Mouse (Mus musculus) cerebellum, adult (tissue): ENCODE measurements at regions not wholly inside any gene's neighbourhood (a gene's known extent, or its start where the extent isn't known, plus 50 kb on each side); places are given as distances from the start of the nearest gene placed in this dataset.

Source experiments
- ATAC-seq: cut with Nextera tagmentation; 2 replicates; pipeline ENCODE4 v1.9.2; 2017; ENCODE audit warnings: mild to moderate bottlenecking, moderate library complexity, mixed read lengths; ENCODE audit not compliant: insufficient number of reproducible peaks, low FRiP score, low TSS enrichment

DNA sequence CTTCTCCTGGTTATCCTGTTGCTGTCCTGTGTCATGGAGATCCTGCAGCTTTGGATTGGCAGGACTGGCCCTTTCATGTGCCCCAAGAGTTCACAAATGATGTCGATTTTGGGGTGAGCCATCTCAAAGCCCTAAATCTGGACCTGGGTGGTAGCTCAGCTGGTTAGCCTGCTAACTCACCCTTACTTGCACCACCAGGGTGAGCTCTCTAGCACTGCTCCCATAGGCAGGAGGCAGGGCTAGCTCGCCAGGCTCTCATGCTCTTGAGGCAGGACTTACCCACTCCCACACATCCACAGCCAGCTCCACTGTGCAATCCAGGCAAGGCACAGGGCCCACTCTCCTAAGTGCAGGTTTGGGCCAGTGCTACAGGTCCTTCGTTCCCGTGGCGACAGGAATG, 605.5 kb upstream of the Nrp1 start:
- ATAC-seq, result no peak

DNA sequence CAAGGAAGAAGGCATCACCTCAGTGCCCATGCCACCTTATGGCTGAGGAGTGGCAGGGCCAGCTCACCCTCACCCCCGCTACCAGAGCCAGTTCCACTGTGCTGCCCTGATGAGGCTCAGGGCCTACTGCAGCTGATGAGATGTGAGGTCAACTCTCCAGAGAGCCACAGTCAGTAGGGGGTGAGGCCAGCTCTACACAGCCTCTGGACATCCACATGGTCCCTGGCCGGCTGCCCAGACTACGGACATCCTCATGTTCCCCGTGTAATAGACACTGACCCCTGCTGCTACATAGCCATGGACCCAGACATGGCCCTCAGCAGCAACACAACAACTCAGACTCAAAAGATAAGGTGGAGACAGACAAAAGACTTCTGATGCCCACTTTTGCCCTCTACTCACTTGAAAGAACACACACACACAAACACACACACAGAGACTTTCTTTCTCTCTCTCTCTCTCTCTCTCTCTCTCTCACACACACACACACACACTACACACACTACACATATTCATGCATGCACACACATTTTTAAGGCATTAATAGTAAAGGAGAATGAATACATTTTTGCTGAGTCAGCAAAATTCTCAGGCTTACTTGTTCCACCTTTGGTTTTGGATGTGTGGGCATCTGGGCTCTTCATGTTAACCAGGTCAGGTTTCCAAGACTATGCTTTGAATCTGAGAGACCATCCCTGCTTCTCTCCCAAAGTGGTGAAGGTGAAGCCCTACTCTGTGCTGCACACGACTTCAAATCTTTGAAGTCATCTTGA, 604.4 kb upstream of the Nrp1 start:
- ATAC-seq, result no peak

DNA sequence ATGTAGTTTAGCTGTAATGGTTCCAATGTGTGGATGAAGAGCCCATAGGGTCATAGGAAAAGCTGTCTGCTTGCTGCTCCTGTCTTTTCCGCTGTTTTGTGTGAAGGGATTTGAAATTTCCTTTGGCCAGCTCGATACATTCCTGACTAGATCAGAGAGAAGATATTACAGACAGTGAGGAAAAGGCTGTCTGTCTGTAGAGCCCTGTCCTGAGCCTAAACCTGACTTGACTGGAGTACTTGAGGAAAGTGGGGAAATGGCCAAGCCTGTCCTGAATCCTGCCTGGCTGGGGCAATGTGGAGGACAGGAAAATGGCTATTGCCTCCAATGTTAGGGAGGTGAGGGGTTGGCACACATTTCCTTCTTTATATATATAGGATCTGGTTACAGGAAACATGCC, 601.0 kb upstream of the Nrp1 start:
- ATAC-seq, result no peak

DNA sequence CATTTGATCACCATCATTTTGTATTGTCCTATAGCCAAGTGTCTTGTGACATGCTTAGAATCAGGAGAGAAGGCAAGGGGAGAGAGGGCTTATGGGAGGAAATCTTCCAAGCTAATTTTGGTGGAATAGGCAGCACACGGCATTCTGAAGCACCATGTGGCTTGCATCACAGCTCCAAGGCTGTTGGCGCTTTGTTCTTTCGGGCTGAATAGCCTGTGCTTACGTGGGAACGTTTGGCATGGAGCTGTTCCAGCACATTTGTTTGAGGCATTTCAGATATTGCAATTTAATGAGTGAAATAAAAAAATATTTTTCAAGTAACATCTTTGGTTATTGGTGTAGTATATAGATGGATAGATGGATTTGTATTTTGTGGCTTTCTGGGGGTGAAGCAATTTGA, 598.5 kb upstream of the Nrp1 start:
- no peak for ATAC-seq

DNA sequence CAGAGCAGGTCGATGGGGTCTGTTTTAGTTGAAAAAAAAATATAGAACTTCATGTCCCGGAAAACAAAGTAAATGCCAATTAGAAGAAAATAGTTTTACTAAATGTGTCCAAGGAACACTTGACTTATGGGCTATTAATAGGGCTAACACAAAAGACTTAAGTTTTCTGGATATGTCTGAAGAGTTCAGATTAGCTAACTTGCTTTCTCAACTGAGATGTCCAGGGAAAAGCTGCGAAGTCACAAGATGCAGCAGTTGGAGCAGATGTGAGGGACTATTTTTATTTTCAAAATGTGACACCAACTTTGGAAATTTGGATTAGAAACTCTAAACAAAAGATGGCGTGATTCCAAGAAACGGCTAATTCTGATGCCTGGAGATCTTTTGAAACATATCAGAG, 593.2 kb upstream of the Nrp1 start:
- ATAC-seq, result no peak

DNA sequence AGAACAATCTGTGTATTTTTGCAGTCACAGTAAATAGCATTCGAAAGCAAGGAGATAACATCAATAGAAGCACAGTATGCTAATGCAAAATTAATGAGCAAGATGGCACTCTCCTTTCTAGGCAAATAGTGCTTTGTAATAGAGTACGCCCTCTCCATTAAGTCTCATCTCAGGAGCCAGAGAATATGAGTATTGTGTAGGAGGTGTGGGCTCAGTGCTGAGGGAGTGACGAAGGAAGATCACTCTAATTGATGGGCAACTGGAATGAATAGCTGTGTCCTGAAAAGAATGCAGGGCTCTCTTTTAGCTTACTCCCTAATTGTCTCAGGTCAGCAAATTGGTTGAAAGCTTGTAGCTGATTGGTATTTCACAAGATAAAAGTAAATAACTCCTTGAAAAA, 590.1 kb upstream of the Nrp1 start:
- ATAC-seq, result no peak

DNA sequence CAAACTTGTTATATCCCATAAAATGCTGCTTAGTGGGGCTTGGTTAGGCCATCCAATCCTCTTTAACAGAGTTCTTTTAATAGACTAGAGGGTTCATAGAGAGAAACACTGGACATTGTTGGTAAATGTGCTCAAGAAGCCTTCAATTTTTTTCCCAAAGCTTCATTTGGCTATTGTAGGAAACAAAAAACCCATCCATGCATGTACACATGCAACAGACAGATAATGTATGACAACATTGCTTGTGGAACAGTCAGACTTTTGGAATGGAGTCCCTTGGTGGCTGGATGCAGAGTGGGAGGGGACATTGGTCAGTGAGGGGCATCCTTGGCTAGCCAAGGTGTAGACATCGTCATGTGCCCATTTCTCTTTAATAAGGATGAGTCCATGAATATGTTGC, 588.8 kb upstream of the Nrp1 start:
- no peak for ATAC-seq

DNA sequence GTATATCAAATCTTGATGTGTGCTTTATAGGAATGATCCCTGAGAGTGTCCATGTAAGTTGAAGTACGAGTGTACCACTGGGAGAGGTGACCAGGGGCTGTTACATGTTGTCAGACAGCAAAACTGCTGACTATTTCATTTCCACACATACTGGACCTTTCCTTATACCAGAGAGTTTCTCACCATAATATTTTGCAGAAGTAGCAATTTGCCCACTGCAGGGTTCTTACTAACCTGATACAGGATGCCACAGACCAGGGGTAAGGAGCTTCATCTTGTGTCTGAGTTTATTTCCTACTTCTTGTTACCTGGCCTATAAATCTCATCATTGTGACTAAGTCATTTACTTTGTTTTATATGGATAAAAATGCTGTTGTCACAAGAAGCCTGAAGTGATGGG, 586.6 kb upstream of the Nrp1 start:
- no peak for ATAC-seq

DNA sequence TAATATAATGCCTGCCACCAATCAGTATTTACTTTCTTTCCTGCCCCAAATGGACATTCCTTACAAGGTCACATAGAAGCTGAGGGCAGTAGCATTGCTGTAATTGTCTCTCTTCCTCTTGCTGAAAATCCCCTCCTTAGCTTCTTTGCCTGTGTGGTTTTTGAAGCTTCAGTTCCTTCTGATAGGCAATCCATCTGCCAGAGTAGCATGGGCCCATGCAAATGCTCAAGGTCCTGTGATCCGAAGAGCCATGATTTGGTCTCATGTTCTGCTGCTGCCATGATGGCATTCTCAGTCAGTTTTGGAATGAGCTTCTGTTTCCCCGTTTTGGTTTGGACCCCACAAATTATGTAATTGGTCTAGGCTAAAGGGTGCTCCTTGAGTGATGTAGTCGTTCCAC, 586.0 kb upstream of the Nrp1 start:
- no peak for ATAC-seq

DNA sequence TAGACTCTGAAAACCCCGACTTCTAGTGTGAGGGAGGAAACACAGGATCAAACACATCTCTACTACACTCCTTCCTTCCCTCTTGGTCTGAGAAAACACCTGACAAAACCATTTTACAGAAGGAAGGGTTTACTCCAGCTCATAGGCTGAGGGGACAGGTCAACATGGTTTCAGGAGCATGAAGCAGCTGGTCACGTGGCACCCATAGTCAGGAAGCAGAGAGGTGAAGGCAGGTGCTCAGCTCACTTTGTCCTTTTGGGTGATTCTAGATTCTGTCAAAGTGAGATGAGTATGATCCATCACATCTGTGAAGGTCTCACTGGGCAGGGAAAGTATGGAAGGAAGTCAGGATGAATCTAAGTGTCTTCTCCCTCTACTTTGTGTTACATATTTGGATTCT, 585.5 kb upstream of the Nrp1 start:
- no peak for ATAC-seq

DNA sequence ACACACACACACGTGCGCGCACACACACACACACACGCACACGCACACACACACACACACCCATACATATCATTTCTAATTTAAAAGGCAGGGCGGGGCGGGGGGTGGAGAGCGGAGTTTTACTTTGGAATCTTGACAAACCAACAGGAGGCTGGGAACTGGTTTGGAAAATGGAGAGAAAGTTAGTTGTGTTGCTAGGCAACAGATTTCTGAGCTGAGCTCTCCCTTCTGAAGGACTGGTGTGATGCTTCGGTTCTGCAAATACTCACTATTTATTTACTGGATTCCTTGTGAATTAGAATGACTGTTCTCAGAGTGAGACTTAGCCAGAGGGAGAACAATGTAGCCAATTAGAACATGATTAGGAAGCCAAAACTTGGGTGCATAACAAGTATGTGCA, 583.8 kb upstream of the Nrp1 start:
- ATAC-seq, result no peak

DNA sequence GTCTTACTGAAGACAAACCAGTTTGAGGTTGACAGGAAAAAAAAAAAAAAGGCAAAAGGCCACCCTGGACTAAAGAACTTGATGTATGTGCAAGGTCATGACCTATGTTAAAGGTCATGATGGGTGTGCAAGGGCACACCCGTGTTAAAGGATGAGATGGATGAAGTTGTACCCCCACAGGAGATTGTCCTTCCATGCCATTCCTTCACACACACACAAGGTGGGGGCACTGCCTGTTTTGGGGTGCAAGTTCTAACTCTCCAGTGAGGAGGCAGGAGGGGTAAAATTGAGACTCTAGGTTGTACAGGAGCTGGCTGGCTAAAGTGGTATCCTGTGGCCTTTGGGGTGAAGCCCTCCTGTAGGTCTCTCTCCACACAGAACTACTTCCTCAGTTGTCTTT, 583.2 kb upstream of the Nrp1 start:
- ATAC-seq, result no peak

DNA sequence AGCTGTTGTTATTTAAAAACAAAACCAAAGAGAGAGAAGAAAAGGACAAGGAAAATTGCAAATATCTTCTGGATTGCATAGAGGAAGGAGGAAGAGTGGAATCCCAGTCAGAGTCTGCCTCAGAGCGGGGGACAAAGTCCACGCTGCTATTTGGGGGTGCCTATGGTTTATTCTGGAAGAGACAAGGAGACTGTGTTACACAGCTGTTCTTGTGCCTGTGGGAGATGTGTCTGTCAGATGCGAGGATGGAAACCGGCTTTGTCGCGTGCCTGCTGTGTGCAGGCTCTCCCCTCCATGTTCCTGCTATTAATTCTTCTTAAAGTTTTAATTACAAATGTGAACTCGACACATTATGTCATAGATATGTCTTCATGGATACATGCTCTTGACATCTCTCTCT, 582.7 kb upstream of the Nrp1 start:
- ATAC-seq, result no peak

DNA sequence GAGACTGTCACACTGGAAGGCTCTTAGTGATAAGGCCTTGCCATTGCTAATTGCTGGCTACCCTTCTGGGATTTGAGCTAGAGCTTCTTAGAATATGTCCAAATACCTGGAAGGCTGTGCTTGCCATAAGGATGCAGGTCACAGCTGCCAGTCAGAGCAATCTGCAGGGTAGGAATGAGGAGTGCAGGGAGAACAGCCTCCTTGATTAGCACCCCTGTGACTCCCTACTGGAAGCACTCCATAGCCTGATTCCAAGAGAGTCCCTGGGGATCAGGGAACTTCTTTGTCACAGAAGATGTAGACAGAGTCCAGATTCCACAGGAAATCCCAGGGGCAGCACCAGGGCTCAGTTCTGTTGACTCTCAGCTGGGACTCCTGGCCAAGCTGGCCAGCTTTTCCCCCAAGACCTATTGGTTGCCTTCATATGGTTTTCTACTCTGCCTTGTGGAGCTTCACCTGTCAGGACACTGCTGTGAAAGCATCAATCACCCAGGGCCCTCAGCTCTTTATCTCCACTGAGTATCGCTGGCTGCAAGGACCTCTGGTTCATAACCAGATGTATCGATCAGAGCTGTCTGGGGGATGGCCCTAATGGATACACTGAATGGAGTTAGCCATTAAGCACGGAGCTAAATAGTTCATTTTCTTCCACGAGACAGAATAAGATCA, 579.9 kb upstream of the Nrp1 start:
- ATAC-seq, result no peak

DNA sequence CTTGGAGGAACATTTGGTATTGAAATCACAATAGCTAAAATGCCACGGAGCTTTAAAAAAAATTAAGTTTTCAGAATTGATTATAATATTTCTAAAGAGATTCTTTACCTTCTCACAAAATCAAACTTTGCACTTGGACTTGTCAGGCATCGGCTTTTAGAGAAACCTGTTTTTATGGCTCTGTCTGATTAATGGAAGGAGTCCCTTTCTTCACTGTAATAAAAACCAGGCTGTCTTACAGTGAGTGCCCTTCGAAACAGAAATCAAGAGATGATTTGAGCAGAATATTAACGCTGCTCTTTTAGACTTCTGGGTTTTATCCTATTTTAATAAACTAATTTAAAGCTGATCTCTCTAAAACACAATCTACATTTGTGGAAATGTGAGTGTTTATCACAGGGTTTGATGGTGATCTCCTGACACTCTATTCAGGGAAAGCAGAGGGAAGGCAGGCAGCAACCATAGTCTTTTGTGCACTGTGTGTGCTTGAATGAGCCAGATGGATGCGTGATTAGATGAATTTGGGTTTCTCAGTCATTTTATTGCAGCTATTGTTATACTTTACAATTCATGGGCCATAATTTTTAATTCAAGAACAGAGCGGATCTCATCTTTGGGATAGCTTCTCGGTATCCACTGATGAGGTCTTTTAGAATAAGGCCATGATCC, 579.2 kb upstream of the Nrp1 start:
- ATAC-seq, result no peak

DNA sequence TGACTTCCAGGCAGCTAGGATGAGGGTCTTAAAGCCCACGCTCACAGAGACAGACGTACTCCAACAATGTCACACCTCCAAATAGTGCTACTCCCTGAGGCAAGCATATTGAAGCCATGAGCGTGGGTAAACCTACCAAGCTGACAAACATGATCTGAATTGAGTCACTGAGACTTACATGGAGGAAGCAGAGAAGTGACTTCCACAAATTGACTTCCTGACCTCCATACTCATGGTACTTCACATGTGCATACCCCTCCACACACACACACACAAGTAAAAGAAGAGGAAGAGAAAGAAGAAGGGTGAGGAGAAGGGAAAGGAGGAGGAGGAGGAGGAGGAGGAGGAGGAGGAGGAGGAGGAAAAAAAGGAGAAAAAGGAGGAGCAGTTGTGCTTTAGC, 577.8 kb upstream of the Nrp1 start:
- ATAC-seq, result no peak

DNA sequence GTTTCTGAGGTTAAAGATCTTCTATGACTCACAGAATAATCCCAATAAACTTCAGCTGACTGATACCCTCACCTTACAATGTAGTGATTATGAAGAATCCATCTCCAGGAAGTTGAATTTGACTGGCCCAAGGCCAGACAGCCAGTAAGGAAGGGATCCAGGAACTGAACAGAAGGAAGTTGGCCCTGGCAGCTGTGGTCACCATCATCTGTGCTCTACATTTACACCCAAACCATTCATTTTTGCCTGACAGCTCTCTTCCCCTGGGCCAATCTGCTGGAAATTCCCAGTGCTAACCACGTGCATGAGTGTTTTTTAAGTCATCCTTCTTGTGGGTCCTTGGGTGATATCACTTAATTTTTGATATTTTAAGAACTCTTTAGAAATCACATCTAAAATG, 577.4 kb upstream of the Nrp1 start:
- ATAC-seq, result no peak

DNA sequence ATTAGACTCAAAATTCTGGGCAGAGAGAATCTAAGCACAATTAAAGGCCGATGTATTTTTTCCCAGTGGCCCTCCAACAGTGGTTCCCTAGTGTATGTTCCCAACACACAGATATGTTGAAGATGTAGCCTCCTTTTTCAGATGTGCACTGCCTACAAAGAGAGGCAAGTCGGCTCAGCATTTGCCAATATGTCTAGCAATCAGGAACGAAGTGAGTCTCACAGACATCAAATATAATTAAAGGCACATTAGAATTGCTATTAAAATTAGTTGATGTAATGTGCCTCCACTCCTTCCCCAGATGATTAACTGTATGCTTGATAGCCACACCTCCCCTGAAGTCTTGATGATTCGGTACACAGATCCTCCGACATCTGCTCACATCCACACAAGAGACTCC, 565.8 kb upstream of the Nrp1 start:
- no peak for ATAC-seq

DNA sequence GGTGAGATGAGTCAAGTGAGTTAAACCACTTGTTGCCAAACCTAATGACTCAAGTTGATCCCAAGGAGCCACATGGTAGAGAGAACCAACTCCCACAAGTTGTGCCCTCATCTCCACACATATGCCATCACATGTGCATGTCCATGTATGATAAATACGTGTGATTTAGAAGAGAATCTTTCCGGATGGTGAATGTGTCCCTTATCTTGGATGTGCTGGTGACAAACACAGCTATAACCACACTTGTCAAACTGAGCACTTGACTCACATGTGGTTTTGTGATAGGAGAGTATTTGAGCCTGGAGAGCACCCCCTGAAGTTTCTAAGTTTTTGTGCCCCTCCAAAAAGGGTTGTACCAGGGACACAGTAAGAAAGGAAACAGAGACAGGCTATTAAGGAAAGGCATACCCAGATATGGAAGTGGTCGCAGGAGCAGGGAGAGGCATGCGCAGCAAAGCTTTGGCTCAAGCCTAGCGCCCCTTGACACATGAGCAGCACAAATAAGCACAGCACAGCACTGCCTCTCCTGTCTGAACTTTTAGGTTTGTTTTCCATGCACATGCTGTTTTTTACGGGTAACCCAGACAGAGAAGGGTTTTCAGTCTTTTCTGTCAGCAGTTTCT, 558.4 kb upstream of the Nrp1 start:
- ATAC-seq, result no peak

DNA sequence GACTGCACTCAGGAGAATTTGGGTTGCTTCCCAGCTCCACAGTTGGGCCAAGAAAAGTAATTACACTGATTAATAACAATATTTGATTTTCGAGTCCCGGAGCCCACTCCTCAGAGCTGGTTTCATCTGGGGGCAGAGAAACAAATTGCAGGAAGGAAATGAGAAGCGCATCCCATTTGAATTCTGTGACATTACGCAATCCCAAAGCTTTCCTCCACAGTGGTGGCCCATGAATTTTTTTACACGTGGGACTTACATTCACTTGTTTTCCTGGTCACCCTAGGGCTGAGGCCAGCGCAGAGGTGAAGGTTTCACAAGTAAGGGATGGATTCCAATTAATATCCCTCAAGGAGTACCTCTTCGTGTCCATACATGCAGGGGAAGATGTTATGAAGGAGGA, 556.3 kb upstream of the Nrp1 start:
- no peak for ATAC-seq

DNA sequence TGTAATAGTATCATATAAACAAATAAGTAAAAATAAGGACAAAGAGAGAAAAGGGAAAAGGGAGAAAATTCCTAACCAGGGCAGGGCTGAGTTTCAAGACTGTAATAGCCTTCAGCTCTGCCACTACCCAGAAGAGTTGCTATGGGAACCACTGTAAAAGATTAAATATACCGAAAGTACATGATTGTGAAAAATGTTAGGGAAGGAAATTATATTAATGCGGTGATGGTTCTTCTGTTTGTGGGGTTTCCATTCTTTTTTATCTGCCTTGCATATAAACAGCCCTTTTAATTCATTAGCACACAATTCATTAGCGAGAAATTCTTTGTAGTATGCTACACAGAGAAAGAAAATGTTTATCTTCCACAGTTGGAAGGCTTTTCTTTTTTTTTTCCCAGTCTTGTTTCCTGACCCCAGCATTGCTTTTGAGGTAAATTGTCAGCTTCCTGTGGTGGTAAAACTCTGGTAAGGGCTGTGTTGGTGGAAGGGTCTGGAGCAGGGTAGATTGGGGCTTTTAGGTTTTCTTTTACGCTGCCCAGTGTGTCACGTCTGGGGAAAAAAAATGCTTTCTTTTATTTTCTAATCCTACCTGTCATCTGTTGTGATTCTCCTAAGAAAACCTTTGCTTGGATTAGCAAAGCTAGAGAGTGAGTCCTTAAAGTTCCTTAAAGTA, 555.6 kb upstream of the Nrp1 start:
- ATAC-seq, result no peak
